Mouse (Mus musculus) kidney, postnatal 14 days (tissue): ENCODE results near the gene Plcg2.

Source experiments
- DNase-seq: peaks from one replicate; pipeline ENCODE4 v3.0.0; 2022; ENCODE audit warnings: mixed read lengths

Plcg2 gene

GRCm38 (mm10) chr8:117550529-117550928 lies 52.4 kb downstream of the Plcg2 start:
- no peak for DNase-seq

- DNase-seq, result peak; percentile 40
Measured at GRCm38 (mm10) chr8:117561014-117561413, 62.9 kb downstream of the Plcg2 start.

- peak; percentile 30 for DNase-seq
Measured at GRCm38 (mm10) chr8:117561735-117562361, 63.8 kb downstream of the Plcg2 start.

- DNase-seq, result no peak
Measured at GRCm38 (mm10) chr8:117562445-117563014, 64.4 kb downstream of the Plcg2 start.

GRCm38 (mm10) chr8:117569409-117569808 lies 71.3 kb downstream of the Plcg2 start:
- peak; percentile 79 for DNase-seq

GRCm38 (mm10) chr8:117576291-117576785 lies 78.2 kb downstream of the Plcg2 start:
- no peak for DNase-seq

- no peak for DNase-seq
Measured at GRCm38 (mm10) chr8:117577059-117577458, 79.0 kb downstream of the Plcg2 start.

GRCm38 (mm10) chr8:117577883-117578282 lies 79.8 kb downstream of the Plcg2 start:
- DNase-seq, result no peak

GRCm38 (mm10) chr8:117578856-117579255 lies 80.8 kb downstream of the Plcg2 start:
- no peak for DNase-seq

GRCm38 (mm10) chr8:117593862-117594261 lies 95.8 kb downstream of the Plcg2 start:
- DNase-seq, result no peak

- no peak for DNase-seq
Measured at GRCm38 (mm10) chr8:117595001-117595400, 96.9 kb downstream of the Plcg2 start.

- no peak for DNase-seq
Measured at GRCm38 (mm10) chr8:117596777-117597176, 98.7 kb downstream of the Plcg2 start.

- no peak for DNase-seq
Measured at GRCm38 (mm10) chr8:117600839-117601238, 102.7 kb downstream of the Plcg2 start.

- DNase-seq, result no peak
Measured at GRCm38 (mm10) chr8:117604101-117604500, 106.0 kb downstream of the Plcg2 start.

GRCm38 (mm10) chr8:117604671-117605070 lies 106.6 kb downstream of the Plcg2 start:
- DNase-seq, result no peak

GRCm38 (mm10) chr8:117605201-117605600 lies 107.1 kb downstream of the Plcg2 start:
- DNase-seq, result no peak

GRCm38 (mm10) chr8:117610506-117610905 lies 112.4 kb downstream of the Plcg2 start:
- DNase-seq, result no peak

- DNase-seq, result no peak
Measured at GRCm38 (mm10) chr8:117612861-117613260, 114.8 kb downstream of the Plcg2 start.

GRCm38 (mm10) chr8:117626040-117626838 lies 128.1 kb downstream of the Plcg2 start:
- peak; percentile 41 for DNase-seq

GRCm38 (mm10) chr8:117627096-117627495 lies 129.0 kb downstream of the Plcg2 start:
- no peak for DNase-seq

GRCm38 (mm10) chr8:117632532-117632931 lies 134.4 kb downstream of the Plcg2 start:
- DNase-seq, result no peak

- no peak for DNase-seq
Measured at GRCm38 (mm10) chr8:117634406-117634805, 136.3 kb downstream of the Plcg2 start.

GRCm38 (mm10) chr8:117637462-117637861 lies 139.4 kb downstream of the Plcg2 start:
- no peak for DNase-seq

GRCm38 (mm10) chr8:117639631-117640030 lies 141.5 kb downstream of the Plcg2 start:
- no peak for DNase-seq
